11 mouse cellular contexts compared by ENCODE assay signal in the genomic region with DNA sequence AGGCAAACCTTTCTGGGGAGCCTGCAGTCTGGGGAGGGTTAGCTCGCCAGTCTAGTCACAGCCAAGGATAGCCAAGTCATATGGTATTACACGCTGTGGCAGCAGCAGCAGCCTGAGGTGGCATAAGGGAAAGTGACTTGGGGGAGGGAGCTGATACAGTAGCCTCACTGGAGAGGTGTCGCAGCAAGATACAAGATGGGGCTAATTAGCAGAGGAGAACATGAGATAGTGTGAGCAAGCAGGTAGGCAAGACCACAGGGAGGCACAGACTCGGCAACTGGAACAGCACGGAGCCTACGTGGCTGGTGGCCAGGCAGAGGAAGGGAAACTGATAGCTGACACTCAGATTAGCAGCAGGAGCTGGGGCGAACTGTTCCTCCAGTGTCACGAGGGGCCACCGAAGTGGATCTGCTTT. TPM values are rescaled to one million over a fixed set of nuclear protein-coding genes. Genes with fewer than 3 reads are reported as not detected.
DNase-seq lines count a peak whose midpoint lies in the region; ATAC-seq and TF ChIP-seq lines count a peak whose summit lies in the region.
"Had no signal": no experiment of that assay in that cellular context is flagged by ENCODE, and none has a peak within 500 bp of the region (broad histone marks: within the 10 kb centered on the region; RNA-seq: fewer than 3 reads in every experiment).

No protein-coding gene starts in this region.

- H3K36me3 ChIP-seq in liver, embryonic 14.5 days (replicated peaks; ENCODE audit: control insufficient read depth, insufficient read depth, low read depth): no peaks in the 10 kb centered on the region
- H3K36me3 ChIP-seq: embryonic facial prominence, embryonic 12.5 days had no signal

- no peak overlapping the region for H3K9ac ChIP-seq in liver, embryonic 14.5 days (replicated peaks)
- H3K9ac ChIP-seq: embryonic facial prominence, embryonic 12.5 days had no signal

- peaks cover 0 to 21% of the 10 kb centered on the region in 2 experiments; a peak in 3 of 4 replicates for H3K4me1 ChIP-seq in liver, embryonic 14.5 days (replicated peaks; ENCODE audit: control insufficient read depth in 2 of 2, insufficient read depth in 2 of 2, low read length in 1 of 2)

- no peaks in the 10 kb centered on the region for H3K27me3 ChIP-seq in liver, embryonic 14.5 days (ENCODE audit: control insufficient read depth, insufficient read depth, low read length)
- H3K27me3 ChIP-seq: embryonic facial prominence, embryonic 12.5 days had no signal

- peak overlapping the region; percentile 1; the same call in 1 of the 2 replicates for H3K4me2 ChIP-seq in liver, embryonic 14.5 days (ENCODE audit: low read depth)
- H3K4me2 ChIP-seq: embryonic facial prominence, embryonic 12.5 days had no signal

- no peak overlapping the region for H3K4me3 ChIP-seq in liver, embryonic 14.5 days (ENCODE audit: insufficient read depth in 1 of 2, low read depth in 2 of 2, low read length in 2 of 2)
- H3K4me3 ChIP-seq: embryonic facial prominence, embryonic 12.5 days; myocyte had no signal

- DNase-seq in heart, adult 11 months: peak; percentile 97
- DNase-seq in heart, postnatal 25 days (ENCODE audit: low spot score): no peak
- DNase-seq in MN1 (ENCODE audit: low spot score): peak; percentile 36
- peak; percentile 66 to 71 for DNase-seq in heart, adult 18-20 months
- DNase-seq in liver, embryonic 14.5 days (ENCODE audit: low read depth in 3 of 3, low spot score in 3 of 3): no peak
- DNase-seq in testis, postnatal 10 days (ENCODE audit: low spot score): no peak
- no peak for DNase-seq in retina, postnatal 1 day
- no peak for DNase-seq in cerebellum, adult 11-12 months
- DNase-seq: layer of hippocampus, postnatal 36 days had no signal

- ATAC-seq in liver, embryonic 14.5 days (ENCODE audit: insufficient read depth): peak; percentile 85

- WGBS in liver, embryonic 14.5 days (ENCODE audit: insufficient replicate concordance): 12% methylated on average over 9 of the region's 9 CpGs

- TF ChIP-seq EP300 in liver, embryonic 14.5 days (IDR thresholded peaks at IDR 0.05; ENCODE audit: low read depth): peak; percentile 64

- intact Hi-C loops in heart, postnatal 25 days (cut with DNase I): loop anchor here (2.0 kb wide), 1 partner anchor 33 kb away; no protein-coding TSS in a partner anchor

- no peak for TF ChIP-seq CTCF in liver, embryonic 14.5 days (IDR thresholded peaks at IDR 0.05; ENCODE audit: low read depth)

- no peaks in the 10 kb centered on the region for H3K9me3 ChIP-seq in liver, embryonic 14.5 days (ENCODE audit: control insufficient read depth, low read length)
- H3K9me3 ChIP-seq: embryonic facial prominence, embryonic 12.5 days had no signal

- no peak overlapping the region for H3K27ac ChIP-seq in liver, embryonic 14.5 days
- H3K27ac ChIP-seq: embryonic facial prominence, embryonic 12.5 days had no signal

RNA-seq across cellular contexts. Expression of a gene that starts 26.2 kb away (rescaled TPM):
- total RNA-seq in heart, postnatal 25 days (2021): 1 to 10 TPM; 7.9 to 9.3 TPM
- 1 to 10 TPM; 6.4 to 8.4 TPM for total RNA-seq in heart, adult 18-20 months (2021)
- 2.3 and 3.6 TPM in 2 replicates for polyA plus RNA-seq in liver, embryonic 14.5 days (2012; rRNA removed)
- polyA plus RNA-seq in liver, embryonic 14.5 days (2014; fragmentation: Nextera tagmentation; extraction: Ambion mirVana): 3.2 and 5.4 TPM in 2 replicates

Comparison
In these comparisons a context has a peak if more than half of its experiments do, and no peak if none do; other contexts are left out.
1. DNase-seq: peak in heart, adult 11 months (single experiment), MN1 (single experiment) and heart, adult 18-20 months (2 of 2); none in heart, postnatal 25 days (single experiment), liver, embryonic 14.5 days (0 of 3), testis, postnatal 10 days (single experiment), retina, postnatal 1 day (single experiment) and cerebellum, adult 11-12 months (single experiment).